Comparison of ENCODE assay signal across 12 mouse cellular contexts in the genomic region with DNA sequence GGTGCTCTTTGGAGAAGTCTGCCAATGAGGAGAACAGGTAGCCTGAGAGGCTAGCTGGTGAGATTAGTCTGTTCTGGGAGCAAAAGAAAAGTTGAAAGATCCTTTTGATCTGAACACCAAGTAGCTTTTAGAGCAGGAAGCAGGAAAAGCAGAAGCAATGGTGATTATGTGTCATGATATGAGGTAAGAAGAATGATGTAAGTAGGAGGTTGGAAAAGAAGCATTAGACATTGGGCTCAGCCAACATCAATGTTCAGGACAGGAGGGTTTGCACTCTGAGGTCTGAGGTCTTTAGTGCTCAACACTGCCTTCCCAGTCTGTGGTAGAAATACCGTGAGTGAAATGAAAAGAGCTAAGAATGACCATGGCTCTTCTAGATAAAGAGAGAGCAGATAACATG.
"Had no signal": no experiment of that assay in that cellular context is flagged by ENCODE, and none has a peak within 500 bp of the region (broad histone marks: within the 10 kb centered on the region; RNA-seq: fewer than 3 reads in every experiment).

No protein-coding gene starts in this region.

- ATAC-seq: liver, embryonic 12.5 days; midbrain, embryonic 13.5 days had no signal

- DNase-seq: kidney, adult 8-10 months; kidney, postnatal 25 days; layer of hippocampus, adult 9-11 months; layer of hippocampus, postnatal 36 days; lung, embryonic 14.5 days; lung, postnatal 10 days; lung, postnatal 4 days; right cerebral cortex, adult 18-20 months; right cerebral cortex, postnatal 25 days; thymus, postnatal 25 days had no signal
